Mouse (Mus musculus) midbrain, embryonic 13.5 days (tissue): ENCODE data around the gene Gba. TPM values are rescaled to one million over a fixed set of nuclear protein-coding genes. Genes with fewer than 3 reads are reported as not detected.

ENCODE experiments used
- ATAC-seq: fragments of 200-750 bp; cut with Nextera tagmentation; 2 replicates; pipeline ENCODE4 v1.8.0; 2017; ENCODE audit warnings: mild to moderate bottlenecking, moderate TSS enrichment, moderate library complexity
- H3K27ac ChIP-seq: fragments of 300-500 bp; sonication (generic); 2 replicates; pipeline ENCODE4 v1.5.1; 2015; ENCODE audit warnings: inconsistent platforms, mild to moderate bottlenecking, moderate library complexity
- H3K27me3 ChIP-seq: fragments of 300-500 bp; sonication (generic); 2 replicates; pipeline ENCODE4 v1.6.1; 2015; ENCODE audit warnings: mild to moderate bottlenecking, inconsistent platforms
- H3K36me3 ChIP-seq: fragments of 300-500 bp; sonication (generic); 2 replicates; pipeline ENCODE4 v1.6.1; 2015; ENCODE audit warnings: mild to moderate bottlenecking, inconsistent platforms
- H3K4me1 ChIP-seq: fragments of 300-500 bp; sonication (generic); replicated peaks from 2 replicates; pipeline ENCODE4 v1.6.1; 2015; ENCODE audit warnings: inconsistent platforms
- H3K4me2 ChIP-seq: fragments of 300-500 bp; sonication (generic); replicated peaks from 2 replicates; pipeline ENCODE4 v1.6.1; 2015; ENCODE audit warnings: moderate library complexity, mild to moderate bottlenecking, inconsistent platforms
- H3K4me3 ChIP-seq: fragments of 300-500 bp; sonication (generic); replicated peaks from 2 replicates; pipeline ENCODE4 v1.5.1; 2015; ENCODE audit warnings: mild to moderate bottlenecking, inconsistent platforms
- H3K9ac ChIP-seq: fragments of 300-500 bp; sonication (generic); replicated peaks from 2 replicates; pipeline ENCODE4 v1.6.1; 2015; ENCODE audit warnings: mild to moderate bottlenecking, inconsistent platforms
- H3K9me3 ChIP-seq: fragments of 300-500 bp; sonication (generic); 2 replicates; pipeline ENCODE4 v1.6.1; 2016; ENCODE audit warnings: mild to moderate bottlenecking, inconsistent platforms
- WGBS: fragments of 180-500 bp; shearing (Covaris S2); methylation state at CpG from one replicate; pipeline ENCODE4 v1.1.7; 2015; 5-methylcytosine and 5-hydroxymethylcytosine counted together
- polyA plus RNA-seq: library from polyadenylated mRNA; unstranded; fragments of >200 nt; fragmentation: Nextera tagmentation; extraction: Ambion mirVana; gene quantifications from 2 replicates; pipeline ENCODE4 v1.2.1, GENCODE M21; 2015

Gba gene
- polyA plus RNA-seq, 1 experiment from 2014 or later = 43.5 TPM

DNA sequence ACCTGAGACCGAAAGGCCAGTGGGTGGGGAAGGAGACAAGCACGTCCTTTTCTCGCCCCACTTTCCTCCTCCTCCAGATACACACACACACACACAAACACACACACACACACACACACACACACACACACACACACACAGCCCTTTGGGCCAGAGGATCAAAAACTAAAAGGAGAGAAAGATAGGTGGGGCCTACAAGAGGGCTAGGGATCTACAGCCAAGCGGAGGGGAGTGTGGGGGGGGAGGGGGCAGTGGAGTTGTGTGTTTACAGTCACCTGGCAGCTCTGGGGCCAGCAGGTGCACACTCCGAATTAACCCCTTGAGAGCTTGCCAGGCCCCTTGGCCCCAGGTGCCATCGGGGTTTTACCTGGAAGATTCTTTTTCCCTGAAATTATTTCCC is 29.9 kb downstream of the Gba start:
- no peak for ATAC-seq
- WGBS = 74% methylated on average over 6 of the region's 6 CpGs
- peaks cover 51% of the 10 kb centered on the region for H3K36me3 ChIP-seq

DNA sequence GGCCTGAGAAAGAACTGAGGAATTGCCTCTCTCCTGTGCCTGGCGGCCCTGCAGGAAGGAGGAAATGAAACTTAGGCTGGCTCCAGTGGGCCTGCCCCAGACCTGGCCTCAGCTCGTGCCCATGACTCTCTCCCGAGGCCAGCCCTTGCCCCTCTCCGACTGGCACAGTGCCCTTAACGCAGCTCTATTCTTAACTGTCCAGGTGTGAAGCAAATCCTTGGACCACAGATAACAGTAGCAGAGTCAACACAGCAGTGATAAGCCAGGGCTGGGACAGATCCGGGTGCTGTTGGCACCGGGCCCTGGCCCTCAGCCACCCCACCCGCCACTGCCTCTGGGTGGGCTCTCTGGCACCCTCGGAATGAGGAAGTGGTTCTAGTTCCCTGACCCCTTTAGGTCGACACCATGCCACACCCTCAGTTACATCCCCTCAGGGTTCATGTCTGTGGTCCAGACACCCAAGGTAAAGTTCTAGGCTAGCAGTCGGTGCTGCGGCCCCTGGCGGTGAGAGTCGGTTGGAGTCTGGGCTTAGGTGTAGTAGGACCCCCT is 30.9 kb downstream of the Gba start:
- Histone ChIP-seq H3K36me3 (peaks cover 62% of the 10 kb centered on the region), H3K4me2 (no peak overlapping the region), H3K4me1 (peaks cover 8% of the 10 kb centered on the region), H3K4me3 (no peak overlapping the region), H3K27ac (no peak overlapping the region), H3K27me3 (no peaks in the 10 kb centered on the region), H3K9me3 (no peaks in the 10 kb centered on the region), H3K9ac (no peak overlapping the region)
- ATAC-seq = no peak
- WGBS = 89% methylated on average over 14 of the region's 14 CpGs

More for the DNA sequence above, 29.9 kb downstream of the Gba start:
- Histone ChIP-seq H3K27me3 (no peaks in the 10 kb centered on the region), H3K9me3 (no peaks in the 10 kb centered on the region), H3K4me2 (no peak overlapping the region), H3K27ac (no peak overlapping the region), H3K4me3 (no peak overlapping the region), H3K9ac (no peak overlapping the region), H3K4me1 (peaks cover 18% of the 10 kb centered on the region)

DNA sequence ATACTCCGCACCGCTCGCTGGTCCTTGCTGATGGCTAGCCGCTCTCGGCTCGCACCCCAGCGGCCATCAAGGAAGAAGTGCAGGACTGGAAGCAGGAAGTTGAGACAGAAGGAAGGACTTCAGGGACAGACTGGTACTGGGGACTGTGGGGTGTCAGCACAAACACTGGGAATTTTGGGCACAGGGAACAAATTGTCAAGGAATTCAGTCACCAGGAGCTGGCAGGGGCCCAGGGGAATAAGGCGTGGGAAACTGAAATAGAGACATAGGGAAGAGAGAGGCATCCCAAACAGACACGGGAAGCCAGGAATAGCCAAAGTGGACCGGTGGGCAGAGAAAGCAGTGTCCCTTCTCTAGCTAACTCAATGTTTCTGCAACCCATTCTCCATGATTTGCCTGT is 33.8 kb downstream of the Gba start:
- Histone ChIP-seq H3K9me3 (no peaks in the 10 kb centered on the region), H3K36me3 (peaks cover 90% of the 10 kb centered on the region), H3K4me3 (no peak overlapping the region), H3K4me1 (no peaks in the 10 kb centered on the region), H3K27me3 (no peaks in the 10 kb centered on the region), H3K4me2 (no peak overlapping the region), H3K27ac (no peak overlapping the region; the same call in 1 of the 2 replicates), H3K9ac (no peak overlapping the region)
- ATAC-seq = no peak
- WGBS = 95% methylated on average over 10 of the region's 10 CpGs

GRCm38 (mm10) chr3:89237682-89238081 is 35.0 kb downstream of the Gba start:
- H3K27ac ChIP-seq = no peak overlapping the region
- no peak overlapping the region for H3K4me3 ChIP-seq
- no peak overlapping the region for H3K4me2 ChIP-seq
- H3K27me3 ChIP-seq = no peaks in the 10 kb centered on the region
- no peak overlapping the region for H3K9ac ChIP-seq
- ATAC-seq = no peak
- no peaks in the 10 kb centered on the region for H3K9me3 ChIP-seq
- peaks cover 98% of the 10 kb centered on the region for H3K36me3 ChIP-seq
- WGBS = 95% methylated on average over 21 of the region's 21 CpGs
- peaks cover 7% of the 10 kb centered on the region for H3K4me1 ChIP-seq

GRCm38 (mm10) chr3:89238494-89238893 is 35.8 kb downstream of the Gba start:
- peaks cover 89% of the 10 kb centered on the region for H3K36me3 ChIP-seq
- H3K4me3 ChIP-seq = no peak overlapping the region
- ATAC-seq = no peak; the same call in 1 of the 2 replicates
- H3K27me3 ChIP-seq = no peaks in the 10 kb centered on the region
- 72% methylated on average over 12 of the region's 12 CpGs for WGBS
- H3K9me3 ChIP-seq = no peaks in the 10 kb centered on the region
- H3K27ac ChIP-seq = no peak overlapping the region
- H3K4me2 ChIP-seq = no peak overlapping the region
- H3K4me1 ChIP-seq = peaks cover 15% of the 10 kb centered on the region
- no peak overlapping the region for H3K9ac ChIP-seq

DNA sequence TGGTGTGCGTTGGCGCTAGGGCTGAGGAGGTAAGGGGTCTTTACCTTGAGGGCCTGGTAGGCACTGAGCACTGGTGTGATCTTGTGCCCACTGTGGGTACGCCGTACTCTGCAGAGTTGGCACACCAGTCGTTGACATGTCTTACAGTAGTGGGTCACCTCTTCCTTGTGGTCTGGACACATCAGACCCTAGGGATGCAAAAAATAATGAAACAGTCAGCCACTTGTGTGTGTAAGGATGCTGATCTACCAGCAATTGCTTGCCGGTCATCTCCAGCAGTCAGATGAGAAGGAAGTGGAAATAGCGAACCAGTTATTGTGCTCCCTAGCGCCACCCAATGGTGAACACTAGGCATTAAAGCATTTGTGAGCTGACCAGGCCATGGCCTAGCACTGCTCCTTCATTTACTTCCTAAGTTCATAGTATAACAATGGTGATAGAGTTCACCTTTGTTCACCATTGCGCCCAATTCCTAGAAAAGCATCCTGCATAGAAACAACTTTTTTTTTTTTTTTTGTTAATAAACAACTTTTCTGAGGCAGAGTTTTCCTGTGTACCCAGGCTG is 39.7 kb downstream of the Gba start:
- no peak overlapping the region for H3K4me2 ChIP-seq
- H3K4me3 ChIP-seq = no peak overlapping the region
- 72% methylated on average over 9 of the region's 9 CpGs for WGBS
- no peaks in the 10 kb centered on the region for H3K27me3 ChIP-seq
- ATAC-seq = no peak
- H3K27ac ChIP-seq = no peak overlapping the region
- peaks cover 41% of the 10 kb centered on the region for H3K4me1 ChIP-seq
- peaks cover 50% of the 10 kb centered on the region for H3K36me3 ChIP-seq
- H3K9ac ChIP-seq = no peak overlapping the region
- H3K9me3 ChIP-seq = no peaks in the 10 kb centered on the region

- Histone ChIP-seq H3K4me3 (peak overlapping the region; percentile 75), H3K4me1 (peaks cover 52% of the 10 kb centered on the region), H3K9ac (peak overlapping the region; percentile 72), H3K4me2 (peak overlapping the region; percentile 93), H3K27ac (peak overlapping the region; percentile 97), H3K27me3 (no peaks in the 10 kb centered on the region), H3K9me3 (no peaks in the 10 kb centered on the region), H3K36me3 (peaks cover 38% of the 10 kb centered on the region)
- 12% methylated on average over 14 of the region's 14 CpGs for WGBS
- peak; percentile 12; the same call in 1 of the 2 replicates for ATAC-seq
Measured at GRCm38 (mm10) chr3:89243609-89244008, 40.9 kb downstream of the Gba start.

- H3K9me3 ChIP-seq = no peaks in the 10 kb centered on the region
- H3K4me2 ChIP-seq = peak overlapping the region; percentile 93
- 11% methylated on average over 25 of the region's 25 CpGs for WGBS
- H3K4me3 ChIP-seq = peak overlapping the region; percentile 75
- H3K27me3 ChIP-seq = no peaks in the 10 kb centered on the region
- peaks cover 52% of the 10 kb centered on the region for H3K4me1 ChIP-seq
- ATAC-seq = peak; percentile 28
- H3K9ac ChIP-seq = peak overlapping the region; percentile 72
- H3K36me3 ChIP-seq = peaks cover 33% of the 10 kb centered on the region
- H3K27ac ChIP-seq = peak overlapping the region; percentile 97
Measured at GRCm38 (mm10) chr3:89244158-89244981, 41.6 kb downstream of the Gba start.

GRCm38 (mm10) chr3:89244982-89245687 is 42.4 kb downstream of the Gba start:
- Histone ChIP-seq H3K9ac (peak overlapping the region; percentile 73), H3K36me3 (peaks cover 29% of the 10 kb centered on the region), H3K4me2 (peak overlapping the region; percentile 93), H3K4me3 (peak overlapping the region; percentile 75), H3K27me3 (no peaks in the 10 kb centered on the region), H3K9me3 (no peaks in the 10 kb centered on the region), H3K4me1 (peaks cover 52% of the 10 kb centered on the region), H3K27ac (peak overlapping the region; percentile 97)
- whole genome bisulfite sequencing = 1% methylated on average over 24 of the region's 26 CpGs
- peak; percentile 67 for ATAC-seq

DNA sequence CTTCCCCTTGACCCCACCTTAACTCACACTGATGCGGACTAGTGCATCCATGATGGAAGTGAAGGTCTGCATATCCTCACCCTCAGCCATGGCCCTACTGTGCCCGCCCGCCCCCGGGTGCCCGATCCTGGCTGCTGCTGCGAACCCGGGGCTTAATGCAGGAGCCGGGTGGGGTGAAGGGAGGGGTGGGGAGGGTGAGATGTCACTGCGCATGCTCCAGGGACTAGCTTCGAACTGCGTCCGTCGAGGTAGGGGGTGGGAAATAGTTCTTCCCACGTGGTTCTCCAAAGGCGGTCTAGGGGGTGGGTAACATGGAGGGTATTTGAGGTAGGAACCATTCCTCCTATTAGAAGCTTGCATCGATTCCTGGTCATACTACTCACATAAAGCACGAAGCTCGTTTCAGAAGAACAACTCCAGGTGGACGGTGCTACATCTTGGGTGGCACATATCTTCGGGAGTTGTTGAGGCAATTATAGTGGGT is 43.0 kb downstream of the Gba start, which contains the start of gene Krtcap2:
Krtcap2 (plus strand) TSS at position 279 of the 484 bp plus-strand sequence.
- peak within 1 kb of the TSS; percentile 97 for H3K27ac ChIP-seq
- peak; percentile 55 for ATAC-seq
- H3K9me3 ChIP-seq = no peaks in the 10 kb centered on the region
- peak within 1 kb of the TSS; percentile 93 for H3K4me2 ChIP-seq
- H3K36me3 ChIP-seq = peaks cover 23% of the 10 kb centered on the region
- peak within 1 kb of the TSS; percentile 75 for H3K4me3 ChIP-seq
- peaks cover 52% of the 10 kb centered on the region for H3K4me1 ChIP-seq
- 3% methylated on average over 20 of the region's 20 CpGs for WGBS
- H3K27me3 ChIP-seq = no peaks in the 10 kb centered on the region
- peak within 1 kb of the TSS; percentile 84 for H3K9ac ChIP-seq

DNA sequence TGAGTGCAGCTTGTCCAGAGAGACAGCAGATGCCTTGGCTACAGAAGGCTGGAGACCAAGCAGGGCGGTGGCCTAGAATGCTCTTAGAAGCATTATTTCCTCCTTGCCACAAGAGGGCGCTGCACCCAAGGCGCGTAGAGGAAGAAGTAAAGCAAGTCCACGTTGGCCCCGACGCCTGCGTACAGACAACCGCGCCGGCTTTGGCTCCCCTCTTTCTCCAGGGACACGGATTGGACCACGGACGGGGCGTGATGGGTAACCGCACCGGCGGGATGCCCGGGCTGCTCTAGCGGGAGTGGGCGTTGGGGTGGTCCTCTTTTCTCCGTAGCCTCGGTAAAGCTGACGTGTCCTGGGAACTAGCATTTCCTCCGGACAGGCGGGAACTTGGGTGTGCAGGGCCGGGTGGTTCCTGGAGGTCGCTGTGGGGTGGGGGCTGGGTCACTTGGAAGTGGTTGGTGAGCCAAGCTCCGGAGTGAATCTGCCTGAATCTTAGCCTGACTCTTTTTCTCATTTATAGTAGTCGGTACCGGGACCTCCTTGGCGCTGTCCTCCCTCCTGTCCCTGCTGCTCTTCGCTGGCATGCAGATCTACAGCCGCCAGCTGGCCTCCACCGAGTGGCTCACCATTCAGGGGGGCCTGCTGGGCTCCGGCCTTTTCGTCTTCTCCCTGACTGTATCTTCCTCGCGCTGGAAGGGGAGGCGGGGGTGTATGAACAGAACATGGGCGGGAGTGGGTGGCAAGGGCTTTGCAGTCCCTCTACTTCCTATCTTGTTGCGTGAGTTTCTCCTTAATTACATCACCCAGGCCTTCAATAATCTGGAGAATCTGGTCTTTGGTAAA is 43.8 kb downstream of the Gba start, which contains the start of gene Trim46:
Trim46 (minus strand) TSS at position 49 of the 840 bp plus-strand sequence.
- H3K9me3 ChIP-seq = no peaks in the 10 kb centered on the region
- under 1% methylated on average over 42 of the region's 42 CpGs for WGBS
- no peaks in the 10 kb centered on the region for H3K27me3 ChIP-seq
- ATAC-seq = peak; percentile 60
- peaks cover 15% of the 10 kb centered on the region for H3K36me3 ChIP-seq
- H3K9ac ChIP-seq = peak within 1 kb of the TSS; percentile 84
- H3K4me3 ChIP-seq = peak within 1 kb of the TSS; percentile 75
- H3K4me1 ChIP-seq = peaks cover 57% of the 10 kb centered on the region
- peak within 1 kb of the TSS; percentile 93 for H3K4me2 ChIP-seq
- peak within 1 kb of the TSS; percentile 97 for H3K27ac ChIP-seq
